Mouse (Mus musculus) spleen, postnatal 10 days (tissue): ENCODE measurements around the gene Usp16.

Source experiments
- DNase-seq, 2 experiments: peaks; one replicate each; pipeline ENCODE4 v3.0.0; 2021 to 2022; ENCODE audit warnings: low spot score in 2 of 2

The Usp16 gene

GRCm38 (mm10) chr16:87454419-87455179 is at the start of gene Usp16:
Usp16 (plus strand) TSS chr16:87454703.
- DNase-seq: peak; percentile 75 to 91

GRCm38 (mm10) chr16:87405001-87405400 is 49.5 kb upstream of the Usp16 start:
- DNase-seq: peak in 1 of 2 experiments; percentile 68

GRCm38 (mm10) chr16:87420662-87421061 is 33.8 kb upstream of the Usp16 start:
- DNase-seq: no peak

GRCm38 (mm10) chr16:87427516-87427915 is 27.0 kb upstream of the Usp16 start:
- DNase-seq: no peak

GRCm38 (mm10) chr16:87432033-87432814 is 22.3 kb upstream of the Usp16 start, which contains the start of gene Ltn1:
Ltn1 (minus strand) TSS chr16:87432612.
- peak; percentile 95 to 98 for DNase-seq

- DNase-seq: no peak
Observed at GRCm38 (mm10) chr16:87434266-87434665, 20.2 kb upstream of the Usp16 start.

GRCm38 (mm10) chr16:87434946-87435345 is 19.6 kb upstream of the Usp16 start:
- no peak for DNase-seq

GRCm38 (mm10) chr16:87435411-87436205 is 18.9 kb upstream of the Usp16 start:
- no peak for DNase-seq

GRCm38 (mm10) chr16:87437096-87437495 is 17.4 kb upstream of the Usp16 start:
- DNase-seq: no peak

- no peak for DNase-seq
Observed at GRCm38 (mm10) chr16:87438697-87439096, 15.8 kb upstream of the Usp16 start.

- peak; percentile 89 to 96 for DNase-seq
Observed at GRCm38 (mm10) chr16:87440184-87440686, 14.3 kb upstream of the Usp16 start, which contains the start of gene Rwdd2b. Rwdd2b (minus strand) TSS chr16:87440573.

- peak in 1 of 2 experiments; percentile 29 for DNase-seq
Observed at GRCm38 (mm10) chr16:87441089-87441488, 13.4 kb upstream of the Usp16 start.

GRCm38 (mm10) chr16:87442291-87442690 is 12.2 kb upstream of the Usp16 start:
- no peak for DNase-seq

- no peak for DNase-seq
Observed at GRCm38 (mm10) chr16:87443245-87443644, 11.3 kb upstream of the Usp16 start.

- no peak for DNase-seq
Observed at GRCm38 (mm10) chr16:87444071-87444470, 10.4 kb upstream of the Usp16 start.

GRCm38 (mm10) chr16:87445110-87445509 is 9.4 kb upstream of the Usp16 start:
- no peak for DNase-seq

- no peak for DNase-seq
Observed at GRCm38 (mm10) chr16:87445528-87445927, 9.0 kb upstream of the Usp16 start.

- no peak for DNase-seq
Observed at GRCm38 (mm10) chr16:87453226-87453625, 1.3 kb upstream of the Usp16 start.

GRCm38 (mm10) chr16:87455180-87455611 is 693 bp downstream of the Usp16 start:
- no peak for DNase-seq

- no peak for DNase-seq
Observed at GRCm38 (mm10) chr16:87458752-87459151, 4.2 kb downstream of the Usp16 start.

GRCm38 (mm10) chr16:87470579-87470978 is 16.1 kb downstream of the Usp16 start:
- no peak for DNase-seq

GRCm38 (mm10) chr16:87484367-87484766 is 29.9 kb downstream of the Usp16 start:
- DNase-seq: no peak
